13 mouse cellular contexts compared by ENCODE assay signal in the genomic region with DNA sequence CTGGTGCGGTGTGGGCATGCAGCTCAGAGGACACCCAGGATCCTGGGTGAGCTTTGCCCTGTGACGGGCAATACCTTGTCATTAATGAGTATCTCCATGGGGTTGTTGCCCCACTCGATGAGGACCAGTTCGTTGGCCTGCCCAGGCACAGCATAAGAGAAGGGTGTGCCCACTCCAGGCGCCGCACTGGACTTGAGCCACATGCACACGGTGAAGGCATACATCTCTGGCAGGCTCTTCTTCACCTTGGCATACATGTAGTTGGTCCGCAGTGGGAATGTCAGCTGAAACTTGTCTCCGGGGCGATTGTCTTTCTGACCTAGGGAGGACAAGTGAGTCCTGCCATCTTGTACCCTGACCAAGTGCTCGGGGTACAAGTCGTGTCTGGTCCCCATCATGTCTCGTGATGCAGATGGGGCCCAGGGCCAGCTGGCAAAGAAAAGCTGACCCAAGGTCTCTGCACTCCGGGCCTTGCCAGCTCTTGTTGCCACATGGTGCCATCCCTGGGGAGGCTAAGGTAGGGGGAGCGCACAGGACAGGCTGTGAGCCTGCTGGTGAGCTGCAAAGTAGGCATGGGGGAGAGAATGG. TPM values are rescaled to one million over a fixed set of nuclear protein-coding genes. Genes with fewer than 3 reads are reported as not detected.
DNase-seq lines count a peak whose midpoint lies in the region; ATAC-seq and TF ChIP-seq lines count a peak whose summit lies in the region.
"Had no signal": no experiment of that assay in that cellular context is flagged by ENCODE, and none has a peak within 500 bp of the region (broad histone marks: within the 10 kb centered on the region; RNA-seq: fewer than 3 reads in every experiment).

No protein-coding gene starts in this region.

- peaks cover 22% of the 10 kb centered on the region; the same call in 1 of the 2 replicates for H3K27me3 ChIP-seq in midbrain, embryonic 15.5 days (replicated peaks)

- TF ChIP-seq POLR2A in cortical plate, adult 2 months (IDR thresholded peaks at IDR 0.05; ENCODE audit: extremely low read depth, insufficient read depth, low read length): no peak

- peak overlapping the region; percentile 92 for H3K27ac ChIP-seq in layer of hippocampus, adult 2 months
- no peak overlapping the region for H3K27ac ChIP-seq in cortical plate, adult 2 months (ENCODE audit: insufficient read depth, low read length)
- no peak overlapping the region for H3K27ac ChIP-seq in midbrain, embryonic 15.5 days
- H3K27ac ChIP-seq: limb, embryonic 10.5 days had no signal

- H3K9me3 ChIP-seq in midbrain, embryonic 15.5 days: no peaks in the 10 kb centered on the region
- H3K9me3 ChIP-seq: limb, embryonic 10.5 days had no signal

- no peaks in the 10 kb centered on the region for H3K36me3 ChIP-seq in midbrain, embryonic 15.5 days (replicated peaks)
- H3K36me3 ChIP-seq: limb, embryonic 10.5 days had no signal

- ATAC-seq in midbrain, embryonic 15.5 days (replicated peaks): no peak
- ATAC-seq in monocyte, adult 5-6 weeks (replicated peaks; ENCODE audit: insufficient number of reproducible peaks, low FRiP score, low TSS enrichment, poor library complexity, severe bottlenecking): no peak
- ATAC-seq: liver, postnatal 0 days had no signal

- TF ChIP-seq CTCF in layer of hippocampus, adult 2 months (conservative IDR thresholded peaks at IDR 0.05): no peak
- TF ChIP-seq CTCF in cortical plate, adult 2 months (IDR thresholded peaks at IDR 0.05; ENCODE audit: extremely low read depth, insufficient read depth, low read length): no peak

- peak overlapping the region; percentile 93 for H3K4me3 ChIP-seq in layer of hippocampus, adult 2 months
- peak overlapping the region; percentile 76 for H3K4me3 ChIP-seq in cortical plate, adult 2 months (ENCODE audit: insufficient read depth, low read length)
- peak overlapping the region; percentile 76; the same call in 1 of the 2 replicates for H3K4me3 ChIP-seq in midbrain, embryonic 15.5 days
- H3K4me3 ChIP-seq: limb, embryonic 10.5 days had no signal

- DNase-seq in layer of hippocampus, adult 2 months (ENCODE audit: low spot score in 2 of 2): peak in 1 of 2 experiments; percentile 23
- no peak for DNase-seq in layer of hippocampus, postnatal 14 days (ENCODE audit: low spot score in 2 of 2)
- DNase-seq in cerebellum, adult 8-10 months: peak; percentile 74
- DNase-seq in frontal cortex, postnatal 14 days (ENCODE audit: low spot score in 2 of 2): no peak
- no peak for DNase-seq in ovary, adult 18-20 months (ENCODE audit: low spot score)
- DNase-seq: heart, adult 11 months; kidney, adult 11 months; liver, postnatal 0 days had no signal

- 0 out of 2 replicates have a peak overlapping the region, but pooled peaks have one; percentile 6 for H3K9ac ChIP-seq in midbrain, embryonic 15.5 days
- H3K9ac ChIP-seq: liver, postnatal 0 days had no signal

- peak overlapping the region; percentile 98 for H3K4me2 ChIP-seq in midbrain, embryonic 15.5 days

- WGBS in midbrain, embryonic 15.5 days: 83% methylated on average over 15 of the region's 15 CpGs

- no peaks in the 10 kb centered on the region for H3K4me1 ChIP-seq in cortical plate, adult 2 months (ENCODE audit: control insufficient read depth, insufficient read depth, low read length)
- peaks cover 57% of the 10 kb centered on the region for H3K4me1 ChIP-seq in midbrain, embryonic 15.5 days

RNA-seq across cellular contexts. Expression of a gene that starts 2.9 kb away (rescaled TPM):
- total RNA-seq in layer of hippocampus, adult 2 months (2021): 100 to 1,000 TPM; 475 to 499 TPM
- total RNA-seq in layer of hippocampus, postnatal 14 days (2021): 100 to 1,000 TPM; 297 to 306 TPM
- polyA plus RNA-seq in cortical plate, adult 2 months (2012; rRNA removed): 118 and 134 TPM in 2 replicates
- polyA plus RNA-seq in midbrain, embryonic 15.5 days (2015; fragmentation: Nextera tagmentation; extraction: Ambion mirVana): 13.6 and 13.7 TPM in 2 replicates
- total RNA-seq in monocyte, adult 5-6 weeks (2017): 0.29 TPM in 1 of 3 replicates, not detected in the others
- total RNA-seq: megakaryocyte, adult 5-6 weeks had no signal
- polyA plus RNA-seq: liver, postnatal 0 days had no signal

RNA-seq across cellular contexts. Expression of a gene that starts 53.5 kb away (rescaled TPM):
- total RNA-seq in layer of hippocampus, adult 2 months (2021): 10 to 100 TPM; 35.8 to 35.9 TPM
- 10 to 100 TPM; 26.3 to 27.7 TPM for total RNA-seq in layer of hippocampus, postnatal 14 days (2021)
- 21.1 and 24.4 TPM in 2 replicates for polyA plus RNA-seq in cortical plate, adult 2 months (2012; rRNA removed)
- polyA plus RNA-seq in midbrain, embryonic 15.5 days (2015; fragmentation: Nextera tagmentation; extraction: Ambion mirVana): 20.7 and 22.2 TPM in 2 replicates
- 4.1 to 11.0 TPM (median 7.6 TPM) in 3 replicates for total RNA-seq in monocyte, adult 5-6 weeks (2017)

RNA-seq across cellular contexts. Expression of a gene that starts 58.1 kb away (rescaled TPM):
- total RNA-seq in layer of hippocampus, adult 2 months (2021): 10 to 100 TPM; 62.3 to 66.1 TPM
- 10 to 100 TPM; 53.4 to 54.1 TPM for total RNA-seq in layer of hippocampus, postnatal 14 days (2021)
- 35.2 and 36.0 TPM in 2 replicates for polyA plus RNA-seq in cortical plate, adult 2 months (2012; rRNA removed)
- polyA plus RNA-seq in midbrain, embryonic 15.5 days (2015; fragmentation: Nextera tagmentation; extraction: Ambion mirVana): 13.1 and 14.6 TPM in 2 replicates
- total RNA-seq in monocyte, adult 5-6 weeks (2017): 13.5 to 38.4 TPM (median 15.3 TPM) in 3 replicates

Comparison
In these comparisons a context has a peak if more than half of its experiments do, and no peak if none do; other contexts are left out.
1. RNA of a gene that starts 2.9 kb away (total RNA-seq): 475 to 499 TPM in layer of hippocampus, adult 2 months and 297 to 306 TPM in layer of hippocampus, postnatal 14 days; 0.29 TPM in monocyte, adult 5-6 weeks; every median in the first group is over 100 times any median in the second.
2. Peak in every context shown above with its lines, with median percentiles within 50 percentile points of each other: H3K4me3 ChIP-seq.